Mouse (Mus musculus) heart, adult 8-10 months (tissue): Measurements from ENCODE around the gene Lcat. TPM values are rescaled to one million over a fixed set of nuclear protein-coding genes. Genes with fewer than 3 reads are reported as not detected.
A peak's percentile ranks its signal among the peaks of the same experiment; 100 is the strongest.

Experiments used
- DNase-seq: peaks from one replicate; pipeline ENCODE4 v3.0.0; 2022; ENCODE audit warnings: low spot score
- total RNA-seq, 4 experiments: library from RNA; stranded (reverse); gene quantifications; 2 replicates each; pipeline ENCODE4 v1.2.4; 2022

Lcat gene
- total RNA-seq, 4 experiments from 2014 or later: 0.34 to 1.7 (median 0.57) TPM

- no peak for DNase-seq
These were observed 6.2 kb upstream of the Lcat start for GRCm38 (mm10) chr8:105949350-105949749.

GRCm38 (mm10) chr8:105942542-105942941 is 640 bp downstream of the Lcat start:
- DNase-seq: no peak

GRCm38 (mm10) chr8:105942026-105942425 is 1.2 kb downstream of the Lcat start:
- DNase-seq: no peak

GRCm38 (mm10) chr8:105938306-105938669 is 4.9 kb downstream of the Lcat start, which contains the start of gene Psmb10:
TSS of gene Psmb10 (minus strand) at chr8:105938444.
- DNase-seq: no peak

GRCm38 (mm10) chr8:105937496-105938305 is 5.5 kb downstream of the Lcat start:
- peak; percentile 63 for DNase-seq

- DNase-seq: peak; percentile 90
These were observed 6.2 kb downstream of the Lcat start for GRCm38 (mm10) chr8:105936866-105937475.

GRCm38 (mm10) chr8:105935863-105936603 is 7.1 kb downstream of the Lcat start:
- no peak for DNase-seq

GRCm38 (mm10) chr8:105935105-105935504 is 8.1 kb downstream of the Lcat start:
- no peak for DNase-seq

- DNase-seq: no peak
These were observed 9.4 kb downstream of the Lcat start, which contains the start of gene Ctrl for GRCm38 (mm10) chr8:105933762-105934161. TSS of gene Ctrl (minus strand) at chr8:105933862.

GRCm38 (mm10) chr8:105932525-105932924 is 10.7 kb downstream of the Lcat start:
- no peak for DNase-seq

GRCm38 (mm10) chr8:105931271-105931670 is 11.9 kb downstream of the Lcat start:
- DNase-seq: no peak

GRCm38 (mm10) chr8:105930602-105931001 is 12.6 kb downstream of the Lcat start:
- peak; percentile 85 for DNase-seq

- no peak for DNase-seq
These were observed 18.1 kb downstream of the Lcat start for GRCm38 (mm10) chr8:105925123-105925522.

GRCm38 (mm10) chr8:105919390-105919789 is 23.8 kb downstream of the Lcat start:
- DNase-seq: no peak

- DNase-seq: no peak
These were observed 42.1 kb downstream of the Lcat start for GRCm38 (mm10) chr8:105900941-105901616.

GRCm38 (mm10) chr8:105900180-105900940 is 42.8 kb downstream of the Lcat start, which contains the start of gene Pskh1:
TSS of gene Pskh1 (plus strand) at chr8:105900441.
- peak; percentile 89 for DNase-seq

- no peak for DNase-seq
These were observed 45.2 kb downstream of the Lcat start for GRCm38 (mm10) chr8:105897801-105898480.

GRCm38 (mm10) chr8:105893339-105893738 is 49.8 kb downstream of the Lcat start, which contains the start of gene Nrn1l:
TSS of gene Nrn1l (plus strand) at chr8:105893567.
- peak; percentile 53 for DNase-seq

GRCm38 (mm10) chr8:105892432-105892831 is 50.8 kb downstream of the Lcat start:
- no peak for DNase-seq

GRCm38 (mm10) chr8:105890870-105891269 is 52.3 kb downstream of the Lcat start:
- DNase-seq: peak; percentile 46
